Mouse (Mus musculus): ENCODE data around the gene Camk2n2. TPM values are rescaled to one million over a fixed set of nuclear protein-coding genes. Genes with fewer than 3 reads are reported as not detected.

The Camk2n2 gene
- polyA plus RNA-seq, 1 experiment: not detected

DNA sequence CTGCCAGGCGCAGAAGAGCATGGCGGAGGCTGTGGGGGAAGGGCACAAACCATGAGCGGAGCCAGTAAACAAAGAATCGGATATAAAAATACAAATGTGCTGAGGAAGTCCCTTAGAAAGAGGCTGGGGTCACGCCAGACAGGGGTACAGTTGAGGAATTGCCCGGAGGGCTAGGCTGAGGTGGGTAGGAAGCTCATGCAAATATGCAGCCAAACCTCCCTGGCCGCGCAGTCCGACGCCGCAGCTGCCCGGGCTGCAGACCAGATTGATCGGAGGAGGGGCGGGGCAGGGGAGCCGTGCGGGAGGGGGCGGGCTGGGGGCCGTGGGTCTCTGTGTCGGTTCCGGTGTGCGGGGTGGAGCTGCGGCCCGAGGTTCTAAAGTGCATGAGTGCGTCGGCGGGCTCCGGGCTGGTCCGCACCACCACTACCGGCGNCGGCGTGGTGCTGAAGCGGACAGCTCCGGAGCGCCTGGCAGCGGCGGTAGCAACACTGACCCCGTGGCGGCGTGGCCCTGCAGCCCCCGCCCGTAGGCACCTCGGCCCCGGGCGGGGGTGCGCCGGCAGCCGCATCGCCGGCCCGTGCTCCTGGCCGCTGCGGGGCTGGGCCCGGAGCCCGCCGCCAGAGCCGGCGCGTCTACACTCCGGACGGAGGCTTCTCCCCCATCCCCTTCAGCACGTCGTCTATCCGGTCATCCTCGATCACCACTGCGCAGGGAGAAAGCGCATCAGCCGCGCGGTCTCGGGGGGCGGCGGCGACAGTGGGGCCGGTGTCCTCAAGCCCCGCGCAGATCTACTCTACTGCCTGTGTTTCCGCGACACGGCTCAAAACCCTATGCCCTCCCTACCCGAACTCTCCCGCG, 1.3 kb downstream of the Camk2n2 start:
- Histone ChIP-seq H3K4me3 (replicated peaks) (peak overlapping the region; percentile 24), H3K9me3 (ENCODE audit: control insufficient read depth, low read length) (peaks cover 12% of the 10 kb centered on the region; the same call in 1 of the 2 replicates), H3K27me3 (ENCODE audit: control insufficient read depth) (peaks cover 74% of the 10 kb centered on the region), H3K36me3 (ENCODE audit: control insufficient read depth) (no peaks in the 10 kb centered on the region), H3K4me1 (ENCODE audit: control insufficient read depth) (peaks cover 27% of the 10 kb centered on the region)
- no peak for TF ChIP-seq GATA1 (IDR thresholded peaks at IDR 0.05; ENCODE audit: low read length)

DNA sequence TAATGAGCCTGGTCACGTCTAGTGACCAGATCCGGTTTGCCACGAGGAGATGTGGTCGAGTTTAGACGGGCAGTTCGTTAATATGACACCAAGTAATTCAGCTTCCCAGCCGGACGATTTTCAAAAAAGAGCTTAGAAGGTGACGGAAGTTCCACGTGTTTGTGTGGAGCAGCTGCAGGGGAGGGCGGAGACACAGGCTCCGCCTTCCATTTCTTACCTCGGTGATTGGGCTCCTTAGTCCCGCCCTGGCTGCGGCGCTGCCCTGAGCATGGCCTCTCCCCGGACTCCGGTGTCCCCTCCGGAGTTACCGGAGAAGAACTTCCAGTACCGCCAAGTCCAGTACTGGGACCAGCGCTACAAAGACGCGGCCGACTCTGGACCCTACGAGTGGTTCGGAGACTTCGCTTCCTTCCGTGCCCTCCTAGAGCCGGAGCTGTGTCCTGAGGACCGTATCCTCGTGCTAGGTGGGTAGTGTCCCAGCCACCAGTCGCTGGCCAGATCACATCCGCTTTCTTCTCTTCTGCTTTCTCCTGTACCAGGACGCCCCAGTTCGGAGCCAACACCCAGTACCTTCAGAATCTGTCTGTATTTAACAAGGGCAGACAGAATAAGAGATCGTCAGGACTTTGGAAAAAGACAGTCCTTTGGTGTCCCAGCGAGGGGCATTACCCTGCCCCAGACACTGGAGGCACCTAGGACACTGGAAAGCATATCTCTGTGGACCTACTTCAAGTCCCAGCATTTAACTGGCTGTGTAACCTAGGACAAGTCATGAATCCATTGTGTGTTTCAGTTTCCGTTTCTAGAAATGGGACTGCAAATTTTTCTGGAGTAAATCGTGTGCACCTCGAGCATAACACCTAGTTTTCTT, 9.5 kb downstream of the Camk2n2 start, which contains the start of the genes Eef1akmt4, Gm49333 and Alg3:
Gene Eef1akmt4, plus strand, starts transcription at position 237 of the 871 bp plus-strand sequence.
Gene Gm49333, plus strand, starts transcription at position 254 of the 871 bp plus-strand sequence.
Gene Alg3, minus strand, starts transcription at position 379 of the 871 bp plus-strand sequence.
- Histone ChIP-seq H3K36me3 (ENCODE audit: control insufficient read depth) (peaks cover 26% of the 10 kb centered on the region), H3K4me3 (replicated peaks) (peak within 1 kb of the TSS; percentile 83), H3K9me3 (ENCODE audit: control insufficient read depth, low read length) (no peaks in the 10 kb centered on the region), H3K27me3 (ENCODE audit: control insufficient read depth) (no peaks in the 10 kb centered on the region), H3K4me1 (ENCODE audit: control insufficient read depth) (peaks cover 42% of the 10 kb centered on the region)
- TF ChIP-seq TAL1 (IDR thresholded peaks at IDR 0.05; ENCODE audit: low read length) (no peak), GATA1 (IDR thresholded peaks at IDR 0.05; ENCODE audit: low read length) (no peak)

DNA sequence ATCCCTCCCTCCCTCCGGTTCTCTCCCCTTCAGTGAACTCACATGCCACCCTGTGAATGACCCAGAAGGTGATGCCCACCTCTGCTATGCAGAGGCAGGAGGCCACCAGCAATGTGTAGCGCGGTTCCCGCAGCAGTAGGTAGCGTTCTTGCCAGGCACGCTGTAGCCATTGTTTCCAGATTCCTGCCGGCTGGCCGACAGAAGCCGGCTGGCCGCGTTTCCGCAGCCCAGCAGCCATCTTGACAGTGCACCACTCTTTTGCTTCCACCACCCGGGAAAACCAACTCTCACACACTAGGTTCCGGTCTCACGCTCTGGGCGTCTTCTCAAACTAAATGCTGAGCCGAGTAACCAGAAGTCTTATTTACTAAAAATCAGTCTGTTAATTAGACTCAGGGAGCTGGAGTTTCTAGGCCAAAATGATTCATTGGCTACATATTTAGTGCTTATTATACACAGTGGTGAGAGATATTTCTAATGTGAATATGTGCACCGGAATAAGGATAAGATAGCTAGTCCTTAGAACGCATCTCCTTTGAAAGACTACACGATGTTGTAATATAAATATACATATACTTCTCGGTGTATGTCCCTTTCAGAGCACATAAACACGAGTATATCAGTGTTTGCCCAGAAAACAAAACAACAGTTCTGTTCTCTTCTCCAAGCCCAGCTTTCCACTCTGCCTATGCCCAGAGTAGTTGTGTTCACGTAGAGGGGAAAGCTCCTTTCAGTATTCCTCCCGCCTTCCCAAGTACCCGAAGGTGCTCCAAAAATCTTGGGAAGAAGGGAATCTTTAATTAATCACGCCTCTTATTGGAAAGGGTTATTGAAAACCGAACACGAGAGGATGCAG, 10.4 kb downstream of the Camk2n2 start:
- no peaks in the 10 kb centered on the region for H3K9me3 ChIP-seq (ENCODE audit: control insufficient read depth, low read length)
- no peak for TF ChIP-seq GATA1 (IDR thresholded peaks at IDR 0.05; ENCODE audit: low read length)
- no peak for TF ChIP-seq TAL1 (IDR thresholded peaks at IDR 0.05; ENCODE audit: low read length)
- no peaks in the 10 kb centered on the region for H3K27me3 ChIP-seq (ENCODE audit: control insufficient read depth)
- peaks cover 42% of the 10 kb centered on the region for H3K4me1 ChIP-seq (ENCODE audit: control insufficient read depth)
- peaks cover 35% of the 10 kb centered on the region for H3K36me3 ChIP-seq (ENCODE audit: control insufficient read depth)
- H3K4me3 ChIP-seq (replicated peaks): peak overlapping the region; percentile 83

DNA sequence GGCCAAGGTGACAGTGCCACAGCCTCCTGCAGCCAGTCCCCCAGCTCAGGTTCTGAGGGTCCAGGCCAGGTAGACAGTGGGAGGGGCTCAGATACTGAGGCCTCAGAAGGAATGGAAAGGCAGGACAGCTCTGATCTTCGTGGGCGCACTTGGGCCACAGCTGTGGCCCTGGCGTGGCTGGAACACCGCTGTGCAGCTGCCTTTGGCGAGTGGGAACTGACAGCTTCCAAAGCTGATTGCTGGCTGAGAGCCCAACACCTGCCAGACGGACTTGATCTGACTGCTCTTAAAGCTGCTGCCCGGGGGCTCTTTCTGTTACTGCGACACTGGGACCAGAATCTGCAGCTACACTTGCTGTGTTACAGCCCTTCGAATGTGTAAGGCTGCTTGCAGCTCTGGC, 16.4 kb downstream of the Camk2n2 start:
- H3K9me3 ChIP-seq (ENCODE audit: control insufficient read depth, low read length): no peaks in the 10 kb centered on the region
- peaks cover 5% of the 10 kb centered on the region for H3K27me3 ChIP-seq (ENCODE audit: control insufficient read depth)
- TF ChIP-seq TAL1 (IDR thresholded peaks at IDR 0.05; ENCODE audit: low read length): no peak
- no peak for TF ChIP-seq GATA1 (IDR thresholded peaks at IDR 0.05; ENCODE audit: low read length)
- H3K36me3 ChIP-seq (ENCODE audit: control insufficient read depth): peaks cover 53% of the 10 kb centered on the region
- peaks cover 13% of the 10 kb centered on the region for H3K4me1 ChIP-seq (ENCODE audit: control insufficient read depth)
- no peak overlapping the region for H3K4me3 ChIP-seq (replicated peaks)

DNA sequence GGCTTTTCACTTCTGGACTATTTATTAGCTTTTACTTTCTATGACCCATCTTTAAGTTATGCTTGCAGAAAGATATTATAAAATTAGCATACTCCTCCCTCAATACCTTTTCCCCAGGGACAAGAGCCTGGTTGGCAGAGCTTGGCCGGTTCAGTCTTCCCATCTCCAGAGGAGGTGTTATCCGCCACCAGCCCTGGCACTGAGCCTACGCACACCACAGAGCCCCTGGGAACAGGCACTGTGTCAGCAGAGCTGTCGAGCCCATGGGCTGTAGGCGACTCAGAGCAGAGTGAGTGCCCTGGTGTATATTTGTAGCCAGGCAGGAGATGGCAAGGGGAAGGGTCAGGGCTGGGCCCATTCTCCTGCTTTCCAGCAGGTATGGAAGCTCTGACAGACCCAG, 20.6 kb downstream of the Camk2n2 start:
- Histone ChIP-seq H3K27me3 (ENCODE audit: control insufficient read depth) (peaks cover 5% of the 10 kb centered on the region), H3K9me3 (ENCODE audit: control insufficient read depth, low read length) (no peaks in the 10 kb centered on the region), H3K4me3 (replicated peaks) (no peak overlapping the region), H3K36me3 (ENCODE audit: control insufficient read depth) (peaks cover 18% of the 10 kb centered on the region), H3K4me1 (ENCODE audit: control insufficient read depth) (peaks cover 16% of the 10 kb centered on the region)
- TF ChIP-seq TAL1 (IDR thresholded peaks at IDR 0.05; ENCODE audit: low read length): no peak
- TF ChIP-seq GATA1 (IDR thresholded peaks at IDR 0.05; ENCODE audit: low read length): no peak

DNA sequence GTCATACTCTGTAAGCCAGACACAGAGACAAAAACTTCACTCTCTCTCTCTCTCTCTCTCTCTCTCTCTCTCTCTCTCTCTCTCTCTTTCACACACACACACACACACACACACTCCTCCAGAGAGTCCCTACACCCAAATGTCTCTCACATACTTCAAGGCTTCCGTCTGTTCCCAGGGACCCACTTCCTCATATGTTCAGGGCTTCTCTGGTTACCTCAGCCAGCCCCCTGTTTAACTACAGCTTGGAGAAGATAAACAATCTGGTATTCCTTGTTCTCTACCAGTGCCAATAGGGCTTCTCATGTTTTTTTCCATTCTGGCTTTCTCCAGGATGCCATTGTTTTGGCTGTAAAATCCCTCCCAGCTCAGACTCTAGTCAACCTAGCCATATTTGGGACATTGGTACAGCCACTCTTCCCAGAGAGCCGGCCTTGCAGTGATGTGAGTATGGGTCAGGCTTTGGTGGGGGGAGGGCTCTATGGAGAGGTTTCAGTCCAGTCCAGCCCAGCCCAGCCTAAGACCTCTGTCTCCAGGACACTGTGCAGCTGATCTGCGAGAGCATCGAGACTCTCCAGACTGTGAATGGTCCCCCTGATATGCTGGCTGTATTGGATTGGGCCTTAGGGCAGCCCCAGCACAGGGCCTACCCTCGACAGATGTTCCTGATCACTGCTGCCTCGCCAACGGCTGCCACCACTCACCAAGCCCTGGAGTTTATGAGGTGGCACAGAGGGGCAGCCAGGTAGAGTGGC, 24.2 kb downstream of the Camk2n2 start:
- H3K4me3 ChIP-seq (replicated peaks): no peak overlapping the region
- no peaks in the 10 kb centered on the region for H3K36me3 ChIP-seq (ENCODE audit: control insufficient read depth)
- H3K4me1 ChIP-seq (ENCODE audit: control insufficient read depth): peaks cover 33% of the 10 kb centered on the region
- H3K27me3 ChIP-seq (ENCODE audit: control insufficient read depth): peaks cover 31% of the 10 kb centered on the region
- no peaks in the 10 kb centered on the region for H3K9me3 ChIP-seq (ENCODE audit: control insufficient read depth, low read length)
- TF ChIP-seq TAL1 (IDR thresholded peaks at IDR 0.05; ENCODE audit: low read length) (no peak), GATA1 (IDR thresholded peaks at IDR 0.05; ENCODE audit: low read length) (no peak)

DNA sequence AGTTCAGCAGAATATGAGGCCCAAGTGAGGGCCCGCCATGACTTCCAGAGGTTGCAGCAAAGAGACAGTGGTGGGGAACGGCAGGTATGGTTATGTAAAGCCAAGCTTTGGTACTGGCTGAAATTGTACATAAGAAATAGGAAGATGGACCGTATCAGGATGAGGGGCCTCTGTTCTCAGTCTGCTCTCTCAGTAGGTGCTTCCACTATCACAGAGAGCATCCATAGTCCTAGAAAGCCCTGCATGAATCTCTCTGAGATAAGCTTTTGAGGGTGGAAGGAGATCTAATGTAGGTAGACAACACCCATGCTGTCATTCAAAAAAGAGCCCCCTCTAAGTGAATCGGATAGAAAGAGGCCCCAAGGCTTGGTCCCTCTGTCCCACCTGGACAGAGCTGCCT, 25.4 kb downstream of the Camk2n2 start:
- H3K4me1 ChIP-seq (ENCODE audit: control insufficient read depth): peaks cover 42% of the 10 kb centered on the region
- H3K36me3 ChIP-seq (ENCODE audit: control insufficient read depth): no peaks in the 10 kb centered on the region
- H3K4me3 ChIP-seq (replicated peaks): no peak overlapping the region
- peaks cover 3% of the 10 kb centered on the region; the same call in 1 of the 2 replicates for H3K9me3 ChIP-seq (ENCODE audit: control insufficient read depth, low read length)
- TF ChIP-seq GATA1 (IDR thresholded peaks at IDR 0.05; ENCODE audit: low read length): no peak
- TF ChIP-seq TAL1 (IDR thresholded peaks at IDR 0.05; ENCODE audit: low read length): no peak
- H3K27me3 ChIP-seq (ENCODE audit: control insufficient read depth): peaks cover 43% of the 10 kb centered on the region
